Mouse (Mus musculus) neural tube, embryonic 10.5 days (tissue): ENCODE results near the gene Arpp21.

Experiments
- DNase-seq: peaks from one replicate; pipeline ENCODE4 v3.0.0-alpha.2; 2017; ENCODE audit warnings: low spot score; ENCODE audit errors: extremely low spot score

Gene Arpp21

GRCm38 (mm10) chr9:112235696-112236397 lies at the start of gene Arpp21:
Arpp21 (minus strand) TSS chr9:112235938.
- DNase-seq: no peak

- DNase-seq: no peak
Measured at GRCm38 (mm10) chr9:112272426-112272969, 36.8 kb upstream of the Arpp21 start.

- no peak for DNase-seq
Measured at GRCm38 (mm10) chr9:112264982-112265641, 29.4 kb upstream of the Arpp21 start.

DNA sequence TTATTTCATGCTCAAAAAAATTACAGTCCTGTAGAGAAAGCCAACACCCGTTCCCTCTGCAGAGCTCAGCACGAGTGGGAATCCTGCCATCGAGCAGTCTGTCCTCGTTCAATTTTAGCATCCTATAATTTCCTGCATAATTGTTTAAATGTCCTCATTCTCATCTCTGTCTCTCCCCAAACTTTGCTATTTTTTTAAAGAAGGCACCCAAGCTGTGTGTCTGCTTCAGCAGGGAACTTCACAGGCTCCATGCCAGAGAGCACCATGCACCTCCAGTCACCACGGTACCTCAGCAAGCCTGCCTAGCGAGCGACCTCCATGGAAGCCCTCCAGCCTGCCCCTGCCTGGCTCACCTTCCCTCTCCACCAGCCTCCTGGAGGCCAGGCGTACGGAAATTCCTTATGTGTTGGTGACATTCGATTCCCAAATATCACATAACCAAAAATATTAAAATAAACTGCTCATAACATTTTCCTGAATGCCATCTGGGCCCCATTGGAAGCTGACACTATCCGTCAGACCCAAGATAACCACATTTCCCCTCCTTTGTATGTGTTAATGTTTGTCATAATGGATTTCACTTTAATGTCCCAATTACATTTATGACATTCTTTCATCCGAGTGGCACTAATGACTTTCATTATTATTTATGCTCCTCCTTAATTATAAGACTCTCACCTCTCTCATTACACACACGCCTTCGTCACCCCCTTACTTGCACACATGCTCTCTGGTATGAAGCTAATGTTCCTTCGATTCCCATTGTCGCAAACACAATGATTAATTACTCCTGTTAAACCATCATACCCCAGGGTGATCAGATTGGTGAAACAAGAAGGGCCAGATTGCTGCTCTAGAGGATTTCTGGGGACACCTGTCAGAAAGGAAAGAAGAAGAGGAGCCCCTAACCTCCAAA lies 26.5 kb upstream of the Arpp21 start:
- DNase-seq: no peak

DNA sequence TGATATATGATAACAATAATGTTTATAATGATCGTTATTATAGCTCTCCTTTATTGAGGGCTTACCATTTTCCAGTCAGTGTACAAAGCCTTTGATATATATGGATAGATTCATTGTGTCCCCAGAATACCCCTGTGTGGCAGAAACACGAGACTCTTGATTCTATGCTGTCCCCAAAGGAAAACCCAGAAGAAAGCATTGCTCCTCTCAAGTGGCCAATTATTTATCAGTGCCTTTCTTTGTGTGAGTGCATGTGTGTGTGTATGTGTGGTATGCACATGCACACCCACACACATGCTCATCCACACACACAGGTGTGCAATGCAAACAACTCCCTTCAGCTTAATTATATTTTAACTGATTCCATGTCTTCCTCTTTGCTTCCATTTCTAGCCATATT lies 25.8 kb upstream of the Arpp21 start:
- no peak for DNase-seq

DNA sequence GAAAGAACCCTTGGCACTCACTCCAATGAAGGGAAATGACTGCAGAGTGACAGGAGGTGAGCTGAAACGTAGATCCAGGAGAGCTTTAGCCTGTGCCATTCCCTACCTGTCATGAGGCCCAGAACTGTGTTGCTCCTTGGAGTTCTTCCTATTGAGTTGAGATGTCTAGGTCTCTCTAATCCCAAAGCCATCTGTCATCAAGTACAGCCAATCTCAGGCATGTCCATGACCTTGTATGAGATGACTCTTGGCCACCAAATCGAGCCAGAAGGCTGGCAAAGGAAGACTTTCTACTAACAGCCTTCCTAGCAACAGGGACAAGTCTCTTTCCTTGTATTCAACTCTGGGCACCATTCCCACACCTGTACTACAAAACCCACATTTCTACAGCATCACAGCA lies 25.0 kb upstream of the Arpp21 start:
- no peak for DNase-seq

GRCm38 (mm10) chr9:112258560-112258959 lies 22.8 kb upstream of the Arpp21 start:
- DNase-seq: no peak

DNA sequence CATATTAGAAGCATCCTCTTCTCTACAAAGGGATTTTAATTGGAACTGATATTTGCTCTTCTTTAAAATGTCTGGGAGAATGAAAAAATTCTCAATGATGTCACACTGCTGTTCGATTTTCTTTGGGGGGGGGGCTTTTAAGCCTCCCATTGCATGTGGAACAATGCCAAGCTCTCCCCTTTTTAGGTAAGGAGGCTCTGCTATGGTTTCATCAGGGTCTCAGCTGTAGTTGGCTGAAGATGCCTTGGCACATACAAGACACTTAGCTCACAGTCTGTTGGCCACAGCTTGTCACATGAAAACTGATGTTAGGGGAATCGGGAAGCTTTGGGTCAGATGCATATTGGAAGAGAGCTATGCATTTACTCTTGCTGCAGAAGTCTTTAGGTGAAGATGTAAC lies 20.2 kb upstream of the Arpp21 start:
- no peak for DNase-seq

DNA sequence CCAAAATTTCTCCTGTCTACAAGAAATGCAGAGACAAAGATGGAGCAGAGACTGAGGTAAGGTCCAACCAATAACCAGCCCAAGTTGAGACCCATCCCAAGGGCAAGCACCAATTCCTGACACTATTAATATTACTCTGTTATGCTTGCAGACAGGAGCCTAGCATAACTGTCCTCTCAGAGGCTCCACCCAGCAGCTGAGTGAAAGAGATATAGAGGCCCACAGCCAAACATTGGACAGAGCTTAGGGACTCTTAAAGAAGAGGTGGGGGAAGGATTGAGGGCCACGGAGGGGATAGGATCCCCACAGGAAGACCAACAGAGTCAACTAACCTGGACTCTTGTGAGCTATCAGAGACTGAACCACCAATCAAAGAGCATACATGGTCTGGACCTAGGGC lies 18.0 kb upstream of the Arpp21 start:
- DNase-seq: no peak

- no peak for DNase-seq
Measured at GRCm38 (mm10) chr9:112251857-112252256, 16.1 kb upstream of the Arpp21 start.

GRCm38 (mm10) chr9:112251339-112251738 lies 15.6 kb upstream of the Arpp21 start:
- no peak for DNase-seq

GRCm38 (mm10) chr9:112249753-112250152 lies 14.0 kb upstream of the Arpp21 start:
- no peak for DNase-seq

GRCm38 (mm10) chr9:112247183-112247582 lies 11.4 kb upstream of the Arpp21 start:
- no peak for DNase-seq

GRCm38 (mm10) chr9:112238168-112238567 lies 2.4 kb upstream of the Arpp21 start:
- no peak for DNase-seq

DNA sequence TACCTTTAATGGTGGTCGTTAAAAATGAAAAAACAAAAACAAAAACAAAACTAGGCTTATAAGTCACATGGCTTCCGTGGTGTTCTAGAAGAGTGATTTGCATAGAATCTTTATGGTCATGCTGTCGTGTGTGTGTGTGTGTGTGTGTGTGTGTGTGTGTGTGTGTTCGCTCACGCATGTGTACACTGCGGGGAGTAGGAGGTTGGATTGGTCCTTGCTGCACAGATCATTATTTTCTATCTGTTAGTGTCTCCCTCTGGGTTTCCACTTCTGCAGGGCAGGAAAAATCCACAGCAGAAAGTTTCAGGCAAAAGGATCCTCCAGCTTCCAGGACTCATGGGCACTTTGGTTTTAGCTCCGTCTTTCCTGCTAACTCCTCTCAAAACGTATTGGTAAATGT lies 813 bp upstream of the Arpp21 start:
- DNase-seq: no peak

DNA sequence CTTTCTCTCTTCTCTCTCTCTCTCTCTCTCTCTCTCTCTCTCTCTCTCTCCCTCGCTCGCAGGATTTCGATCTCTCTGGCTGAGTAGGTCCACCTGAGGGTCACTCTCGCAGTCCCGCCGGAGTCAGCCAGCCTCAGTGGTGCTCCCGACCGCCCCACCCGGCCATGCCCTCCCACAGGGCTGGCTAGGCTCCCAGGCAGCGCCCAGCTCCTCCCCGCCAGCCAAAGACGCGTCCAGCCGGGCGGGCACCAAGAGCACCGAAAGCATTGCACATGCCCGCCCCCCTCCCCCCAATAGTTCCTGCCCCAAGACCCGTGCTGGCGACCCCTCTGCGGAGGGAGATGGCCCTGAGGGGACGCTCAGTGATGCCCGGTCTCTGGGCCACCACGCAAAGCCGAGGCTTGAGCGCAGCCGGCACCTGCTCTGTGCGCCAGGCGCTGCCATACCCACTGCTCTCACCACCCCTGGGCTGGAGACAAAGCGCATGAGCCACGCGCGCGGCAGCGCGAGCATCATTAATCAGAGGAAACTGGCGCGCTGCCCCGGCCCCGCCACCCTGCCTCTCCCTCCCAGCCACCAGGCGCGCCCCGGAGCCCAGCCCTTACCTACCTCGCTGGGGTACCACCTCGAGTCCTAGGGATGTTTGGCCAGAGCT lies 570 bp downstream of the Arpp21 start:
- DNase-seq: peak; percentile 60

DNA sequence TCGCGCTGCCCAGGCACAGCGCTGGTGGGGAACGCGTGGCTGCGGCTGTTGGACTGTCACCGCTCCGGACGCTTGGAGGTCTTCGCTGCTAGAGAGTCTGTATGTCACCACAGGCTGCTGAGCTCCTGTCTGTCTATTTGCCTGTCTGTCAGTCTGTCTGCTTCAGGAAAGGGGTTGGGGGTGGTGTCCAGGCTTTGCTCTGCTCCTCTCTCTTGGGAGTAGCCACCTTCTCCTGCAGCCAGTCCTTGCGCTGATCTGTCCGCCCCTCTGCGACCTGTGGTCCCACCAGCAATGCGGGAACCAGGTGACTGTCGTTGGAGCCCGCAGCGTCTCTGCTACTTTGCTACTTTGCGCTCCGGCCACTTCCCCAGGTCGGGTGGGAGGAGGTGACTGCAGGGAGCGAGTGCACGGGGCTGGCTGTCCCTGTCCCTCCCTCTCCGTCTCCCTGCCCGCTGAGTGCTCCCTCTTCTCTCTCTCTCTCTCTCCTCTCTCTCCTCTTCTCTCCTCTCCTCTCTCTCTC lies 1.2 kb downstream of the Arpp21 start:
- peak; percentile 67 for DNase-seq

- DNase-seq: no peak
Measured at GRCm38 (mm10) chr9:112233822-112234504, 1.8 kb downstream of the Arpp21 start.

- no peak for DNase-seq
Measured at GRCm38 (mm10) chr9:112233378-112233777, 2.4 kb downstream of the Arpp21 start.

DNA sequence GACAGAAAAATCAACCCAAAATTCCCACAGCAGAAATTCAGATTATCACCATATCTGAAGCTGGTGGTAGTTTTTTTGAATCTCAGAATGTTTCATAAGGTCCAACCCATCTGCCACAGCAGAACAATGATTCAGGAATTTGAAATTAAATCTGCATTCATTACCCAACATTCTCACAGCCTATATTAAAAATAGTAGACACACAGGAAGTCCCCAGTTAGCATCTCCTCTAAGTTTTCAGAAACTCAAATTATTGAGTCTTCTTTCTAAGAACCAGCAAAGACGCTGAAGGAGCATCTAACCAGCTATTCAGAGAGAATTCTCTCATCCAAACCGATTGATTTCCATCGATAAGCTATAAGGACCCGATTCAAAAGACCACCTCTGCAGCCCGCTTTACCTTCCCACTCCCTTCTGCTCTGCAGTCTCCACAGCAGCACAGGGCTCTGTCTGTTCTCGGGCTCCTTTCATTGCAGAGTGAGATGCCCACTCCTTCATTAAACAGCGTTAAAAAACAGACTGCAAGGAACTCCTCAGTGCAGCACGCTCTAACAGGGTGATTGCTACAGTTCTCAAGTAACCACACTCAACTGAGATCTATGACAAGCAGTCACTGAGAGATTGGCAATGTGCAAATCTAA lies 3.7 kb downstream of the Arpp21 start:
- DNase-seq: no peak
